Comparison of ENCODE assay signal across 9 mouse cellular contexts in genomic region chr2:91326746-91327350, GRCm38 (mm10).
DNase-seq lines count a peak whose midpoint lies in the region; ATAC-seq and TF ChIP-seq lines count a peak whose summit lies in the region.
"Had no signal": no experiment of that assay in that cellular context is flagged by ENCODE, and none has a peak within 500 bp of the region (broad histone marks: within the 10 kb centered on the region; RNA-seq: fewer than 3 reads in every experiment).

No protein-coding gene starts in this region.

- no peak for TF ChIP-seq POLR2A in cortical plate, adult 2 months (IDR thresholded peaks at IDR 0.05; ENCODE audit: extremely low read depth, insufficient read depth, low read length)

- WGBS in hindbrain, embryonic 10.5 days, result 90% methylated on average over 13 of the region's 13 CpGs
- 91% methylated on average over 13 of the region's 13 CpGs for WGBS in hindbrain, embryonic 11.5 days

- no peak overlapping the region for H3K4me2 ChIP-seq in hindbrain, embryonic 11.5 days (replicated peaks; ENCODE audit: low read depth, low read length)

- DNase-seq in hindbrain, embryonic 10.5 days (ENCODE audit: low spot score), result no peak
- no peak for DNase-seq in hindbrain, embryonic 11.5 days (ENCODE audit: low spot score)
- peak; percentile 23 to 43 for DNase-seq in heart, postnatal 36 days
- peak; percentile 54 for DNase-seq in lung, postnatal 25 days (ENCODE audit: low spot score)
- no peak for DNase-seq in ovary, postnatal 10 days (ENCODE audit: low spot score)
- DNase-seq in adrenal gland, postnatal 36 days, result no peak
- DNase-seq in urinary bladder, adult 2 months (ENCODE audit: low spot score), result no peak

- peak overlapping the region; percentile 47 for H3K27ac ChIP-seq in hindbrain, embryonic 10.5 days
- no peak overlapping the region for H3K27ac ChIP-seq in hindbrain, embryonic 11.5 days (ENCODE audit: low read depth, low read length)
- peak overlapping the region; percentile 12; the same call in 1 of the 2 replicates for H3K27ac ChIP-seq in cortical plate, adult 2 months (ENCODE audit: insufficient read depth, low read length)
- H3K27ac ChIP-seq: liver, embryonic 14.5 days had no signal

- intact Hi-C loops in heart, postnatal 36 days (cut with DNase I), result no loop called here

- no peaks in the 10 kb centered on the region for H3K27me3 ChIP-seq in hindbrain, embryonic 10.5 days (ENCODE audit: insufficient read depth, poor library complexity, severe bottlenecking)
- H3K27me3 ChIP-seq in hindbrain, embryonic 11.5 days (ENCODE audit: control insufficient read depth, insufficient read depth, low read length), result no peaks in the 10 kb centered on the region

- H3K9ac ChIP-seq in hindbrain, embryonic 11.5 days (ENCODE audit: low read depth, low read length), result no peak overlapping the region
- H3K9ac ChIP-seq: liver, embryonic 14.5 days had no signal

- no peak for ATAC-seq in hindbrain, embryonic 11.5 days (ENCODE audit: low FRiP score)

- TF ChIP-seq CTCF in cortical plate, adult 2 months (IDR thresholded peaks at IDR 0.05; ENCODE audit: extremely low read depth, insufficient read depth, low read length), result no peak

- peaks cover 51% of the 10 kb centered on the region for H3K4me1 ChIP-seq in hindbrain, embryonic 10.5 days (replicated peaks)
- H3K4me1 ChIP-seq in hindbrain, embryonic 11.5 days (replicated peaks; ENCODE audit: control insufficient read depth, insufficient read depth, low read length), result 0 out of 2 replicates have a peak, but pooled peaks cover 2% of the 10 kb centered on the region
- peaks cover 6% of the 10 kb centered on the region; the same call in 1 of the 2 replicates for H3K4me1 ChIP-seq in cortical plate, adult 2 months (ENCODE audit: control insufficient read depth, insufficient read depth, low read length)

- no peaks in the 10 kb centered on the region for H3K36me3 ChIP-seq in hindbrain, embryonic 10.5 days
- H3K36me3 ChIP-seq in hindbrain, embryonic 11.5 days (ENCODE audit: control insufficient read depth, insufficient read depth, low read length), result no peaks in the 10 kb centered on the region

- H3K9me3 ChIP-seq in hindbrain, embryonic 10.5 days, result no peaks in the 10 kb centered on the region
- H3K9me3 ChIP-seq in hindbrain, embryonic 11.5 days (ENCODE audit: control insufficient read depth, low read length), result no peaks in the 10 kb centered on the region

- no peak overlapping the region for H3K4me3 ChIP-seq in hindbrain, embryonic 10.5 days
- no peak overlapping the region for H3K4me3 ChIP-seq in hindbrain, embryonic 11.5 days (ENCODE audit: low read depth, low read length)
- no peak overlapping the region for H3K4me3 ChIP-seq in cortical plate, adult 2 months (ENCODE audit: insufficient read depth, low read length)

Comparison
In these comparisons a context has a peak if more than half of its experiments do, and no peak if none do; other contexts are left out.
1. DNase-seq: peak in heart, postnatal 36 days (2 of 2) and lung, postnatal 25 days (single experiment); none in hindbrain, embryonic 10.5 days (single experiment), hindbrain, embryonic 11.5 days (single experiment), ovary, postnatal 10 days (single experiment), adrenal gland, postnatal 36 days (0 of 2) and urinary bladder, adult 2 months (single experiment).